Mouse (Mus musculus) right cerebral cortex, adult 2 months (tissue): Measurements from ENCODE around the gene Prss50.

ENCODE experiments used
- DNase-seq, 2 experiments: peaks; one replicate each; pipeline ENCODE4 v3.0.0; 2021 to 2022; ENCODE audit warnings: low spot score in 2 of 2

Prss50 gene

GRCm38 (mm10) chr9:110907201-110907837, 49.6 kb downstream of the Prss50 start:
- DNase-seq, result no peak

GRCm38 (mm10) chr9:110907838-110908630, 50.3 kb downstream of the Prss50 start:
- DNase-seq, result no peak

GRCm38 (mm10) chr9:110908631-110909016, 50.9 kb downstream of the Prss50 start:
- DNase-seq, result no peak

- DNase-seq, result no peak
Measured at GRCm38 (mm10) chr9:110909371-110909967, 51.7 kb downstream of the Prss50 start.
